Mouse (Mus musculus) embryonic facial prominence, embryonic 11.5 days (tissue): Measurements from ENCODE around the gene Sorcs2. TPM values are rescaled to one million over a fixed set of nuclear protein-coding genes. Genes with fewer than 3 reads are reported as not detected.

Source experiments
- ATAC-seq: fragments of 200-750 bp; cut with Nextera tagmentation; replicated peaks from 2 replicates; pipeline ENCODE4 v1.8.0; 2017; ENCODE audit warnings: low read depth; ENCODE audit not compliant: insufficient number of reproducible peaks, low FRiP score, low TSS enrichment
- DNase-seq: peaks from one replicate; pipeline ENCODE4 v3.0.0-alpha.2; 2015; ENCODE audit warnings: low spot score
- H3K27ac ChIP-seq: fragments of 300-500 bp; sonication (generic); replicated peaks from 2 replicates; pipeline ENCODE4 v1.5.1; 2014; ENCODE audit warnings: mild to moderate bottlenecking, low read depth, low read length, control low read depth
- H3K27me3 ChIP-seq: fragments of 300-500 bp; sonication (generic); 2 replicates; pipeline ENCODE4 v1.6.1; 2014; ENCODE audit warnings: mild to moderate bottlenecking, low read length, moderate library complexity, mixed read lengths; ENCODE audit not compliant: control insufficient read depth, insufficient read depth
- H3K36me3 ChIP-seq: fragments of 300-500 bp; sonication (generic); replicated peaks from 2 replicates; pipeline ENCODE4 v1.6.1; 2014; ENCODE audit warnings: low read depth, mild to moderate bottlenecking, low read length, moderate library complexity, mixed read lengths; ENCODE audit not compliant: control insufficient read depth, insufficient read depth
- H3K4me1 ChIP-seq: fragments of 300-500 bp; sonication (generic); 2 replicates; pipeline ENCODE4 v1.6.1; 2014; ENCODE audit warnings: low read length, mixed read lengths; ENCODE audit not compliant: control insufficient read depth, insufficient read depth
- H3K4me2 ChIP-seq: fragments of 300-500 bp; sonication (generic); 2 replicates; pipeline ENCODE4 v1.6.1; 2014; ENCODE audit warnings: low read depth, mild to moderate bottlenecking, control low read depth, low read length, moderate library complexity
- H3K4me3 ChIP-seq: fragments of 300-500 bp; sonication (generic); 2 replicates; pipeline ENCODE4 v1.5.1; 2014; ENCODE audit warnings: low read depth, low read length, control low read depth
- H3K9ac ChIP-seq: fragments of 300-500 bp; sonication (generic); replicated peaks from 2 replicates; pipeline ENCODE4 v1.6.1; 2014; ENCODE audit warnings: mild to moderate bottlenecking, control low read depth, low read length
- H3K9me3 ChIP-seq: fragments of 300-500 bp; sonication (generic); replicated peaks from 2 replicates; pipeline ENCODE4 v1.6.1; 2016; ENCODE audit warnings: mild to moderate bottlenecking, low read length, inconsistent platforms, mixed read lengths; ENCODE audit not compliant: control insufficient read depth
- WGBS: fragments of 180-500 bp; shearing (Covaris S2); extraction: QIAGEN DNeasy Blood & Tissue Kit; methylation state at CpG from one replicate; pipeline ENCODE4 v1.1.7; 2014; 5-methylcytosine and 5-hydroxymethylcytosine counted together
- polyA plus RNA-seq: library from polyadenylated mRNA; unstranded; fragments of >200 nt; fragmentation: Nextera tagmentation; extraction: Ambion mirVana; gene quantifications from 2 replicates; pipeline ENCODE4 v1.2.1, GENCODE M21; 2014

Gene Sorcs2
- polyA plus RNA-seq, 1 experiment from 2014 or later: 4.6 TPM

DNA sequence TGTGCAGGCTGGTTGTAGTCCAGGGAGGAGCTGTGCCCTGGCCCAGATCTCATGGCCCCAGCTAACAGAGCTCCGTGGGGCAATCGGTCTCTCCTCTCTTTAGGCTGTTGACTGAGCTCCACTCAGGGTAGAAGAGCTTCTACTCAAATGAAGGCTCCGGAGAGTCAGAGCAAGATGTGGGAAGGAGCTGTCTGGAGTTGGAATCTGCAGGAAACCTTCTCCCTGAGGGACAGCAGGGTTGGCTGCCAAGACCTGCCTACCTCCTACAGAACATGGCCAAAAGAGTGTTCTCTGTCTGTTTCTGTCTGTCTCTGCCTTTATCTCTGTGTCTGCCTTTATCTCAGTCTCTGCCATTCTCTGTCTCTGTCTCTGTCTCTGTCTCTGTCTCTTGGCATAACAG is 31.6 kb upstream of the Sorcs2 start:
- Histone ChIP-seq H3K9me3 (no peaks in the 10 kb centered on the region), H3K27ac (no peak overlapping the region), H3K27me3 (no peaks in the 10 kb centered on the region), H3K4me2 (no peak overlapping the region), H3K4me3 (no peak overlapping the region), H3K36me3 (no peaks in the 10 kb centered on the region), H3K9ac (no peak overlapping the region), H3K4me1 (no peaks in the 10 kb centered on the region)
- ATAC-seq (no peak), DNase-seq (no peak)
- 92% methylated on average over 3 of the region's 3 CpGs for WGBS

GRCm38 (mm10) chr5:36427831-36428230 is 29.9 kb upstream of the Sorcs2 start:
- no peak overlapping the region for H3K27ac ChIP-seq

DNA sequence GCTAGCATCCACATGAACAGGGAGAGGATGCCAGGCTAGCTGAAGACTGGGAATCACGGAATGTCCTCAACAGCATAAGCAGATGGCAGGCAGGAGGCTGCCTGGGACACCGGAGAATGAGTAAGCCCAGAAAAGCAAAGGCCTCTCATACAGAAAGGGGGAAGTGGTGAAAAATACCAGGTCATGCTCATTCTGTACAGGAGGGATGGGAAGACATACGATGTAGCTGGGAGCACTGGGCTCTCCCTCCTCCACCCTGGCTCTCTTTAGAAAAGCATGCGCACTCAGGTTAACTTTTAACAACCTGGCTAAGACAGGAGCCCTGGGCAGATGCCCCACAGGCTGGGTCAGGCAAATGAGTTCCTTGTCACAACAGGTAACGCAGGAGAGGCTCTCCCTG is 28.5 kb upstream of the Sorcs2 start:
- ATAC-seq (no peak), DNase-seq (no peak)
- no peak overlapping the region for H3K27ac ChIP-seq
- no peaks in the 10 kb centered on the region for H3K4me1 ChIP-seq
- no peaks in the 10 kb centered on the region for H3K36me3 ChIP-seq
- H3K27me3 ChIP-seq: no peaks in the 10 kb centered on the region
- H3K4me3 ChIP-seq: no peak overlapping the region
- H3K4me2 ChIP-seq: no peak overlapping the region
- WGBS: 85% methylated on average over 5 of the region's 5 CpGs
- no peak overlapping the region for H3K9ac ChIP-seq
- no peaks in the 10 kb centered on the region for H3K9me3 ChIP-seq

More at GRCm38 (mm10) chr5:36427831-36428230, 29.9 kb upstream of the Sorcs2 start:
- H3K4me2 ChIP-seq: no peak overlapping the region
- WGBS: 54% methylated on average over 11 of the region's 11 CpGs
- no peaks in the 10 kb centered on the region for H3K27me3 ChIP-seq
- no peak overlapping the region for H3K4me3 ChIP-seq
- H3K36me3 ChIP-seq: no peaks in the 10 kb centered on the region
- H3K4me1 ChIP-seq: no peaks in the 10 kb centered on the region
- DNase-seq: no peak
- H3K9ac ChIP-seq: no peak overlapping the region
- no peak for ATAC-seq
- no peaks in the 10 kb centered on the region for H3K9me3 ChIP-seq

- Histone ChIP-seq H3K9me3 (no peaks in the 10 kb centered on the region), H3K27me3 (no peaks in the 10 kb centered on the region), H3K27ac (no peak overlapping the region), H3K4me1 (no peaks in the 10 kb centered on the region), H3K4me3 (no peak overlapping the region), H3K9ac (no peak overlapping the region), H3K36me3 (no peaks in the 10 kb centered on the region), H3K4me2 (no peak overlapping the region)
- ATAC-seq: no peak
- no peak for DNase-seq
These were observed 26.7 kb upstream of the Sorcs2 start for GRCm38 (mm10) chr5:36424676-36425075.

DNA sequence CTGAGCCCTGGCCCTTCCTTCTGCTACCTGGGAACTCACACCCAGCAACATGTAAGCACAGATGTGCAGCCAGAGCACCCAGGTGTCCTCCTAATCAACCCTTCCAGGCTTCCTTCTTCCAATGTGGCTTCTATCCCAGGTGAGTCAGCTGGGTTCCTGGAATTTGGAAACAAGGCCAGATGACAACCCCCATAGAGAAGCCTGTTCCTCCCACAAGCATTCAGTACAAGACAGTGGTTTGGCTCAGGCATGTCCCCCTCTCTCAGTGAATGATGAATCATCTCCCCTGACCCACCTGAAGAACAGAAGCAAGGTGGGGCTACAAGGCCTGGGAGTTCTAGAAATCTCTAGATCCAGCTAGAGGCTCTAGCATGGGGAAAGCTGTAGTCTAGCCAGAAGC is 24.8 kb upstream of the Sorcs2 start:
- Histone ChIP-seq H3K4me3 (no peak overlapping the region), H3K27ac (no peak overlapping the region), H3K4me1 (no peaks in the 10 kb centered on the region), H3K36me3 (no peaks in the 10 kb centered on the region), H3K4me2 (no peak overlapping the region), H3K9ac (no peak overlapping the region), H3K27me3 (no peaks in the 10 kb centered on the region), H3K9me3 (no peaks in the 10 kb centered on the region)
- ATAC-seq: no peak
- DNase-seq: no peak

- no peaks in the 10 kb centered on the region for H3K27me3 ChIP-seq
- H3K27ac ChIP-seq: no peak overlapping the region
- 69% methylated on average over 3 of the region's 3 CpGs for WGBS
- H3K4me3 ChIP-seq: no peak overlapping the region
- H3K4me1 ChIP-seq: no peaks in the 10 kb centered on the region
- H3K36me3 ChIP-seq: no peaks in the 10 kb centered on the region
- no peak for ATAC-seq
- H3K4me2 ChIP-seq: no peak overlapping the region
- H3K9ac ChIP-seq: no peak overlapping the region
- no peak for DNase-seq
- H3K9me3 ChIP-seq: no peaks in the 10 kb centered on the region
These were observed 21.9 kb upstream of the Sorcs2 start for GRCm38 (mm10) chr5:36419861-36420260.

- ATAC-seq (no peak), DNase-seq (no peak)
- Histone ChIP-seq H3K36me3 (no peaks in the 10 kb centered on the region), H3K9me3 (no peaks in the 10 kb centered on the region), H3K9ac (no peak overlapping the region), H3K4me3 (no peak overlapping the region), H3K4me1 (no peaks in the 10 kb centered on the region), H3K27me3 (no peaks in the 10 kb centered on the region), H3K4me2 (no peak overlapping the region), H3K27ac (no peak overlapping the region)
- WGBS: 72% methylated on average over 6 of the region's 6 CpGs
These were observed 16.9 kb upstream of the Sorcs2 start for GRCm38 (mm10) chr5:36414712-36415331.

DNA sequence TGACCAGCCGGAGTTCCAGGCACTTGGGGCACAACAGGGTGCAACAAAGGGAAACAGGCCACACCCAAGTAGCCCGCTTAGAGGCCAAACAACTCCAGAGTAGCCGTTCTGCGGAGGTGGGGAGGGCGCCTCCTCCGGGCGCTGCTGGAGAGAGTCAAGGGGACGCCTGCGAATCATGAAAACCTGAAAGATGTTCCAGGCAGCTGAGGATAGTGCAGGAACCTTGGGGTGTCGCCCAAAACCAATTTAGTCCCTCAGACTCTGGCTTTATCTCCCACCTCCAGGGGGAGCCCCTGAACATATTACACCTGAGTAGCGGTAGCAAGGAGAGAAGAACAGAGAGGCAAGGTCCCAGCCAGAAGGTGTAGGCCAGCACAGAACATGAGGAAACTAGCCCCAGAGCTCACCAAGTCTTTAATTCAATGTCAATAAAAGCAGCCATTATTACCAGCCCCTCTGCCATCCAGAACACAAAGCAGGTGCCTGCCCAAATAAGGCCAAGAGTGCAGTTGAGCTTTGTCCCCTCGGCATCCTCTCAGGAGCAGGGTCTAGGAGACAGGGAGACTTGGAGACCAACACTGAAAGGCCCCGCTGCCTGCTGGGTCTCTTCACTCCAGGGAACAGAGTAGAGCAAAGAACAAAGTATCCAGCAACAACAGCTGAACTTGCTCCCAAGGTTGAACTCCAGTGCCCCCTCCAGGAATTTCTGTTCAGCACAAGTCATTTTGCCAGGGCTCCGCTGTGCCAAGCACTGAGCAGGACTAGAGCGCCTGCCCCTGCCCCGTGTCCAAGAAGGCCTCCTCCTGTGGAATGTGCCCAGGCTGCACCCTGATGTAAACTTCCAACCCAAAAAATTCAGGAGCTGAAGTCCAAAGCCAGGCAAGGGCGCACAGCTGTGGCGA is 775 bp upstream of the Sorcs2 start:
- no peak overlapping the region for H3K27ac ChIP-seq
- no peaks in the 10 kb centered on the region for H3K4me1 ChIP-seq
- peak; percentile 76 for DNase-seq
- H3K27me3 ChIP-seq: peaks cover 2% of the 10 kb centered on the region; the same call in 1 of the 2 replicates
- H3K4me3 ChIP-seq: no peak overlapping the region
- peak; percentile 19; the same call in 1 of the 2 replicates for ATAC-seq
- whole genome bisulfite sequencing: 7% methylated on average over 18 of the region's 18 CpGs
- no peaks in the 10 kb centered on the region for H3K36me3 ChIP-seq
- H3K9me3 ChIP-seq: no peaks in the 10 kb centered on the region
- H3K9ac ChIP-seq: no peak overlapping the region
- H3K4me2 ChIP-seq: no peak overlapping the region; the same call in 1 of the 2 replicates
